Mouse (Mus musculus): ENCODE data around the gene Lamtor4.

Gene Lamtor4

DNA sequence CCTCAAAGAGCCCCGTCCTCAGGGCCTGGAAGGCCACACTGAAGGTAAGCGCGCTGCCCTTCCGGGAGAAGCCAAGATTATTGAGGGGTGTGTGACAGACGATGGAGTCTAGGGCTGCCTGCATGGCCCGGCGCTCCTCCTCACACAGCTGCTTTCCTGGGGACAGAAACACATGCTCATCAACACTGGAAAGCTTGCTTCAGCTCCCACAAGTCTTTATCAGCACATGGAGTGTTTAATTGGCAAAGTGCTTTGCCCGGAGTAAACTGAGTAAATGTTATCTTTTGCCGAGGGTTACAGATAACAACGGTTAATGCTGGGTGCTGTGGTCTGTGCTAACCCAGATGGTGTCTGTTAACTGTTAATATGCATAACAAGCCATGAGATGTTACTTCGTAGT is 5.6 kb downstream of the Lamtor4 start:
- no peak for DNase-seq (ENCODE audit: low spot score in 2 of 2)

GRCm38 (mm10) chr5:138262001-138262400 is 6.7 kb downstream of the Lamtor4 start:
- DNase-seq (ENCODE audit: low spot score in 2 of 2), result no peak

DNA sequence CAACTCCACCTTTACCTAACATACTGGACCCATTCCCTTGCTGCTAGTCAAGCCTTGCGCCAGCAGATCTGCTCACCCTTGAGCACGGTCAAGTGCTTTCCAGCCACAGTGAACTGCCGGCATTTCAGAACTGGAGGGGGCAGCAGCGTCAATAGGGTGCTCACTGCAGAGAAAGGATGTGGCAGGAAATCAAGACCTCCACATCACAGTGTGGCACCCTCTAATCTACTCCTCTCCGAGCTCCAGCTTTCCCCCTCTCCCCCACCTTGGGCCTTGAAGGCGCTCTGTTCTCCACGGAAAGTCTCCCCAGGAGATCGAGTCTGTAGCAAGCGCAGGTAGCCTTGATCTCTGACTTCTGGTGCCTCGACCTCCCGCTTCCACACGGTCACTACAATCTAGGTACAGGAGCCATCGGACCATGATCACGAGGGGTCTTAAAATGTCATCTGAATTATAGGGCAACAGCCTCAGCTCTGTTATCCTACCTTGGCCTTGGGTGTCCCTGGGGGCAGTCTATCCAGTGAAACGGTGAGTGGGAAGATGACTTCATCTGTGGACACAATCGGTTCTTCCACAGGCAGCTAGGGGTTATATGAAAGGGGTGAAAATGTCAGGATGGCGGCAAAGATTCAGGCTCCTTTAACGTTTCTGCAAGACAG is 7.4 kb downstream of the Lamtor4 start:
- DNase-seq (ENCODE audit: low spot score in 2 of 2), result no peak

DNA sequence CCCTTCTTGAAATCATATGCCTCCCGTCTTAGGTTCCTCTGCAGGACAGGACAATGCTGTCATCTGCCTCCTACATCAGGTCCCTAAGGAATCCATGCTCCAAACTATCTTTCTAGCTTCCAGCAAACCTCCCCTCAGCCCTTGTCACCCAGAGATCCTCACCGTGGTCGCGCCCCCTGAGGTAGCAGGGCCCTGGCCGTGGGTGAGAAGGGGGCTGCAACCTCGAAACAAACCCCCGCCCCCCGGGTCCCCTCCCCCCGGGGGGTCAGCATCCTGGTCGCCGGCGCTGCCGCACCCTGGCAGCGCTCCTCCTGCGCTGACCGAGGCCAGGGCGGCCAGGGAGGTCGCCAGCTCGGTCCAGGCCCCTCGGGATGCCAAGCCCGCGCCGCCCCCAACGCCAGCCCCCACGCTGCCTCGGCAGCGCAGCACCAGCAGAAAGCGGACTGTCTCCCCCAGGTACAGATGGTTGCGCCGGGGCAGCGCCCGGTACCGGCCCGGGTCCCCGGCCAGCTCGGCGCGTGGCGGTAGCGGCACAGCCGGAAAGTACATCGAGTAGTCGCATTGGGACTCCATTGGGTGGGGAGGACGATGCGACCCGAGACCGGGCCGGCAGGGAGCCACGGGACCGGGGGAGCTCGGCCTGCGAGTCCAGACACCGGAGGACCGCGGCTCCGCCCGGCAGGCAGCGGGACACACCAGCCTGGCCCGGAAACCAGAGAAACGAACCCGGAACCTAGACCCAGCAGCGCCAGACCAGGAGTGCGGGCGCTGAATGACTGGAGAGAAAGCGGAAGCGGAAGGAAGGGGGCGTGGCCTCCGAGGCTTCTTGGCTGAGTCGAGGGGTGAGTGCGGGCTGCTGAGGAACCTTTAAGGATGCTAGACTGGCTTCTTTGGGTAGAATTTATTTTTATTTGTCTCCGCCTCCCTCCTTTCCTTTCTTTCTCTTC is 8.3 kb downstream of the Lamtor4 start, which contains the start of gene BC037034:
Gene BC037034 (minus strand): TSS at position 774 of the 947 bp plus-strand sequence.
- peak; percentile 86 to 89 for DNase-seq (ENCODE audit: low spot score in 2 of 2)

GRCm38 (mm10) chr5:138264207-138264578 is 8.9 kb downstream of the Lamtor4 start:
- no peak for DNase-seq (ENCODE audit: low spot score in 2 of 2)

DNA sequence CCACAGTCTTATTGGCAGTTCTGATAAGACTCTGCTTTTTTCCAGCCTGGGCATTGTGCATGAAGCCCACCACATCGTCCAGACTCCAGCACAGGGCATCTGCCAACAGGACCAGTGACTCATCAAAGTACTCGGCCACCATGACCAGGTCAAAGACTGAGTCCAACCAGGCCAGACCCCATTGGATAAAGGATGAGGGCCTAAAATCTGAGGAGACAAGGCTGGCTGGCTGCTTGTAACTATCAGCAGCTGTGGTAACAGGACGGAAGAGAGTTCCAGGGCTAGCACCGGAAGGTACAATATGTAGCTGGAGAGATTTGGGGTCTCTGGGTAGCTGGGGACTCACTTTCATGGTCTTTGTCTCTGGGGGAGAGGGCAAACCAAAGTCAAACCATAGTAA is 10.4 kb downstream of the Lamtor4 start:
- DNase-seq (ENCODE audit: low spot score in 2 of 2), result no peak

DNA sequence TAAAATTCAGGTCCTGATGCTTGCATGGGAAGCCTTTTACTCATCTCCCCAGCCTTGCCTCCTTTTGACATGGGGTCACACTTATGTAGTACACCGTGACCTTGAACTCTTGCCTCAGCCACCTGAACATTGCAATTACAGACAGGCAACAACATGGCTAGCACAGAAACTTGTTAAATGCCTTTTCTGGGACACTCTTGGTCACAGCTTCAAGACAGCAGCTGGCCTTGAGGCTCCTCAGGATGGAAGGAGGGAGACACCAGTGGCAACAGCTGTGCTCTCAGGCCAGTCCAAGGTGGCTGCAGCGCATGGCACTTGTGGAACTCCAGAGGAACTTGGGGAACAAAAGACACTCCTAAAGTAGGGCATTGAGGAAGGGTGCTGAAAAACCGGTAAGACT is 11.8 kb downstream of the Lamtor4 start:
- no peak for DNase-seq (ENCODE audit: low spot score in 2 of 2)

- no peak for DNase-seq (ENCODE audit: low spot score in 2 of 2)
Measured at GRCm38 (mm10) chr5:138268980-138269379, 13.7 kb downstream of the Lamtor4 start.

DNA sequence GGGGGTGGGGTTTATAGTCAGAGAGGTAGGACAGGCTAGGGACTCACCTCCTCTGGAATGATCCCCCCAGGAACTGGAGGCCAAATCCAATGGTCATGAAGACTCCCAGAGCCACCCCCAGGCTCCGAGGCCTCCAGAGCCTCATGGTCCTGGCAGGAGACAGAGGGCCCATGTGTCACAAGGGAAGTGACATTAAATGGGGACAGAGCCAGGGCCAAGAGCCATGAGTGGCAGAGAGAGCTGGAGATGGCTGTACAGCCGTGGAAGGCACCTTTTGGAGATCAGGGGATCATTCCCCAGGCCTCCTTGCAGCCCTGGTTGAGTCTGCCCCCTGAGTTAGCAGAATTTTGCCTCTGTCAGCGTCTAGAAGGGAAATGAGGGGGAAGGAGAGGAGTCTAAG is 15.9 kb downstream of the Lamtor4 start:
- DNase-seq (ENCODE audit: low spot score in 2 of 2), result no peak

GRCm38 (mm10) chr5:138272409-138272923 is 17.2 kb downstream of the Lamtor4 start, which contains the start of gene Gal3st4:
Gal3st4 (minus strand) TSS chr5:138272840.
- DNase-seq (ENCODE audit: low spot score in 2 of 2), result no peak

DNA sequence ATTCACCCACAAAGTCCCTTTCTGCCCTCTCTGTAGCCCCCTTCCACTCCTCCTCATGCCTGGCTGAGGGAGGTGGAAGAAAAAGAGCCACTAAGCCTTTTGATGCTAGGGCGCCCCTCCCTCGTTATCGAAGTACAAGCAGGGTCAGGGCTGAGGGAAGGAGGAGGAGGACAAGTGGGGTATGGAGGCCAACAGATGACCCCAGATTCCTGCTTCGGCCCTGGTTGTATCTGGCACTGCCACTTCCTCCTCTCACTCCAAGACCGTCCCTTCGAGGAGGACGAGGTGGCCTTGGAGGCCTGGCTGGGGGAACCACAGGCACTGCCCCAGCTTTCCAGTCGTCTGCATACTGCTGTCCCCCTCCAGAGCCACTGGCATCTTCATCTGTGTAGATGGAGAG is 18.9 kb downstream of the Lamtor4 start:
- DNase-seq (ENCODE audit: low spot score in 2 of 2), result no peak

DNA sequence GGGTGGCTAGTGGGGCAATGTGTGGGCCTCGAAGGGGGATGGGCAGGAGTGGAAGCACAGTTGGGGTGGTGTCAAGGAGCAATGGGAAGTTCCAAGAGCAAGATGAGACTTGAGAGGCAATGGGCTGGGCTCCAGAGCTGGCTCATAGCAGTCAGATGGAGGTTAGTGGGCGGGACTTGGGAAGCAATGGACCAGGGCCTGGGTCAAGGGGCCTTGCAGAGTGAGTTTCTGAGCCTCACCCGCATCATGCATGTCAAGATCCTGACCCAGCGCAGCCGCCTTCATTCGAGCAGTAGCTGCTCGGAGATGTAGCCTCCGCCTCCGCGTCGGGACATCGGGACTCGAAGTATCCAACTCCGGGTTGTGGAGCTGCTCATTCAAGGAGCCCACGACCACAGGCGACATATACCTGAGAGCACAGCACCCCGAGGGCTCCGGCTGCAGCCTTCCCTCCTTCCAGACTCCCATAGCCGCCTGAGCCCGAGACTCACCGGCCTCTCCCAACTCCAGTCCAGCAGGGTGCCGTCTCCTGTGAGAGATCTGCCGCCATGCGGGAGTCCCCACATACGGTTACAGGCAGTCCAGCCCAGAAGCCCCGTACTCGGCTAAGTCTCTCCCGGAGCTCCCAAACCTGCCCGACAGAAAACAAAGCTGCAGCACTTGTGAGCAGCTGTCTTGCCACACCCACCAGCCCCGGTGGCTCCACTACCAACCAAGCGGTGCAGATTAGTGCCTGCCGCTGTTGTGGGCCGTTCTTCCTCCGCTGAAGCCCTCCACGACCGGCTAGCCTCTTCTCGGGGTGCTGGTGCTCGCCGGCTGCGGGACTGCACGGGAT is 20.2 kb downstream of the Lamtor4 start:
- no peak for DNase-seq (ENCODE audit: low spot score in 2 of 2)

DNA sequence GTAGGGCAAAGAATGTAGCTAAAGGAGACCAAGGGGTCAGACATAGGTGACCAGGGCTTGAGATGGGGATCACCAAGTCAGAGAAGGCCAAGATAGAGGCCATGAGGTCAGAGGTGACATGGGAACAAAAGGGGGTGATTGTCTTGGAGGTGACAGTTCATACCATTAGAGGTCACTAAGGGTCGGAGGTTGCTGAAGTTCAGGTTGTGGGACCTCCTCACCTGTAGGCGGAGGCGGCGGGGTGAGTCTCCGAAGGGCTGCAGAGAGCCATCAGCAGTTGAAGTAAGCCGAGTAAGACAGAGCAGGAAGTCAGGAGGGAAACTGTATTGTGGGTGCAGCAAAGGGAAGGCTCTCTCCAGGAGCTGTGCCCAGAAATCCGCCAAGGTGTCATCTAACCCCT is 22.7 kb downstream of the Lamtor4 start:
- DNase-seq (ENCODE audit: low spot score in 2 of 2), result no peak

GRCm38 (mm10) chr5:138279585-138280424 is 24.5 kb downstream of the Lamtor4 start, which contains the start of the genes Gm43720, Gpc2 and Stag3:
Gm43720 (minus strand) TSS chr5:138279958.
Gpc2 (minus strand) TSS chr5:138280005.
Stag3 (plus strand) TSS chr5:138280240.
- peak; percentile 78 to 87 for DNase-seq (ENCODE audit: low spot score in 2 of 2)

GRCm38 (mm10) chr5:138280425-138280768 is 25.1 kb downstream of the Lamtor4 start:
- DNase-seq (ENCODE audit: low spot score in 2 of 2), result no peak

DNA sequence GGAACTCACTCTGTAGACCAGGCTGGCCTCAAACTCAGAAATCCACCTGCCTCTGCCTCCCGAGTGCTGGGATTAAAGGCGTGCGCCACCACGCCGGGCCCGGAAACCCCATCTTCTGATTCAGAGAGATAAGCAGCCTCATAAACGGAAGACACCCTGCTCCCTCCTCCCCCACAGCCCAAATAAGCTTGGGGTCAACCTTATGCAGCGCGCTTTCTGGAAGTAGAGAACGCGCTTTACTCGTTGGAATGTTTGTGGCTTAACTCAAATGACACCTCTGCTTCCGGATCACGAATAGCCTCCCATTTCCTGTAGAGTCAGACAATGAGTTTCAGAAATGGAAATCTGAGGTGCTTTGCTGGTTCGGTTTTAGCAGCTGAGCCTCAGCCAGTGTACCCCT is 25.5 kb downstream of the Lamtor4 start:
- no peak for DNase-seq (ENCODE audit: low spot score in 2 of 2)

- DNase-seq (ENCODE audit: low spot score in 2 of 2), result no peak
Measured at GRCm38 (mm10) chr5:138281798-138282197, 26.5 kb downstream of the Lamtor4 start.

DNA sequence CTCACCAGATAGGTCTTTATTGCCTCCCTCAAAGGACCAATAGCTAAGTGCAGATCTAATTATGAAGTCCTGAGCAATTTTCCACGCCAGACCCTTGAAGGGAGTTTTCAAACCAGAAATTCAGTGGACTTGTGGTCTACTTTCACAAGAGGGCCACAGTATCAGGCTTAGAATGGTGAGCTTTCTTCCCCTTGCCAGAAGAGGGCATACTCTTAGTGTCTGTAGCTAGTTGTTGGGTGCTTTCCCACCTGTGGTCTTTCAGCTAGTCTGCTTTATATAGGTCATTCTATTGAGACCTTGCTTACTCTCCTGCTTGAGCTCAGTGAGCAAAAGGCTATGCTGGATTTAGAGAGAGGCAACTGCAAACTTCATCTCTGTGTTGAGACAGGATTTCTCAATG is 28.3 kb downstream of the Lamtor4 start:
- peak; percentile 24 to 46 for DNase-seq (ENCODE audit: low spot score in 2 of 2)

GRCm38 (mm10) chr5:138287861-138288260 is 32.6 kb downstream of the Lamtor4 start:
- peak in 1 of 2 experiments; percentile 21 for DNase-seq (ENCODE audit: low spot score in 2 of 2)

GRCm38 (mm10) chr5:138291638-138292037 is 36.4 kb downstream of the Lamtor4 start:
- no peak for DNase-seq (ENCODE audit: low spot score in 2 of 2)

DNA sequence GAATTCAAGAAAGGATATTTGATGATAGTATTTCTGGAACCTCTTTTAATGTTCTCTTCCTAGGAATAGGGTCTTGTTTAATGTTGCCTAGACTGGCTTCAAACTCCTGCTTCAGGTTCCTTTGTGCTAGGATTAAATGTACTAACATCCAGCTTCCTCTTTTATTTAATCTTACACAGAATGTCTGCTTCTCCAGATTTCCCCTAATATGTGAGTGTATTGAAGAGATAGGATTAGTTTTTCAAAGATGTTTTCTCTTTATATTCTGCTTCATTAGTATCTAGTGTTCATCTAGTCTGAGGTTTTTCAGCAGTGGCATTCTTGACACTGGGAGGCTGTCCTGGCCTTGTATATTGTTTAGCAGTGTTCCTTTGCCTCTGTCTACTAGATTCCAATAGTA is 38.9 kb downstream of the Lamtor4 start:
- no peak for DNase-seq (ENCODE audit: low spot score in 2 of 2)
